Mouse (Mus musculus): ENCODE data around the gene Rffl. TPM values are rescaled to one million over a fixed set of nuclear protein-coding genes. Genes with fewer than 3 reads are reported as not detected.

The Rffl gene
- polyA plus RNA-seq, 2 experiments = 12.9 to 19.0 TPM

DNA sequence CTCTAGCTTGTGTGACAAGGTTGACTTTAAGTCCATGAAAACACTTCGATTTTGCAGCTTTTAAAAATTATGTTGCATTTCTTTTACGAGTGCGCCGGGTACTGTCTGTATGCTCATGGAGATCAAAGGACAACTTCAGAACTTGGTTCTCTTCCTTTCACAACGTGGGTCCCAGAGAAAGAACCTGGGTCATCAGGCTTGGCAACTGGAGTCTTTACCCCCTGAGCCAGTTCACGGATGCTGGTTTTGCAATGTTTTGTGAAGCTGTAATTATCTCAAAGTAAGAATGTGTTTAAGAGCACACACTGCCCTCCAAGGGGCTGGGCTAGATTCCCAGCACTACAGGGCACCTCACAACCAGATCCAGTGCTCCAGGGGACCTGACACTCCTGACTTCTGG lies 16.9 kb downstream of the Rffl start:
- Histone ChIP-seq H3K4me2 (ENCODE audit: low read depth) (no peak overlapping the region), H3K9ac (replicated peaks) (no peak overlapping the region), H3K4me1 (replicated peaks; ENCODE audit: control insufficient read depth in 2 of 2, insufficient read depth in 2 of 2, low read length in 1 of 2) (peaks cover 62 to 68% of the 10 kb centered on the region in 2 experiments), H3K4me3 (ENCODE audit: insufficient read depth in 1 of 2, low read depth in 2 of 2, low read length in 2 of 2) (no peak overlapping the region), H3K27me3 (ENCODE audit: control insufficient read depth, insufficient read depth, low read length) (no peaks in the 10 kb centered on the region), H3K9me3 (ENCODE audit: control insufficient read depth, low read length) (no peaks in the 10 kb centered on the region), H3K27ac (peak overlapping the region; percentile 45), H3K36me3 (replicated peaks; ENCODE audit: control insufficient read depth, insufficient read depth, low read depth) (peaks cover 5% of the 10 kb centered on the region; the same call in 1 of the 2 replicates)
- DNase-seq (ENCODE audit: low read depth in 3 of 3, low spot score in 3 of 3) (no peak), ATAC-seq (ENCODE audit: insufficient read depth) (no peak)
- WGBS (ENCODE audit: insufficient replicate concordance) = 74% methylated on average over 6 of the region's 6 CpGs
- TF ChIP-seq EP300 (IDR thresholded peaks at IDR 0.05; ENCODE audit: low read depth) (no peak), CTCF (IDR thresholded peaks at IDR 0.05; ENCODE audit: low read depth) (no peak)

DNA sequence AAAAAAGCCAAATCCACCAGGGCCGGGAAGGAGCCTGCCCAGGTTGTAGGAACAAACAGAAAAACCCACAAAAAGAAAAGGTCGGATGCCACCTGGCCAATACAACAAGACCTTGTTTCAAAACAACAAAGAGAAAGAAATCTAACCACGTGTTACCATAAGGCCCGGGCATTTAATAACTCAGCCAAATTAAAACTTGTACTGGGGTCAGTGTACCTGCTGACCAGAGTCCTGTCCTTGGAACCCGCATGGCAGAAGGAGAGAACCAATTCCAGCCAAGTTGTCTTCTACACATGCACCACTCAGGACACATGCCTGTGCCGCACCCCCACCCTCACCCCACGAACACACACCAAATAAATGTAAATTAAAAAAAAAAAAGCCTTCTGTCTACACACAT lies 18.1 kb downstream of the Rffl start:
- ATAC-seq (ENCODE audit: insufficient read depth) = no peak
- H3K9ac ChIP-seq (replicated peaks) = no peak overlapping the region
- peak overlapping the region; percentile 34; the same call in 1 of the 2 replicates for H3K27ac ChIP-seq
- H3K4me3 ChIP-seq (ENCODE audit: insufficient read depth in 1 of 2, low read depth in 2 of 2, low read length in 2 of 2) = no peak overlapping the region
- no peak for DNase-seq (ENCODE audit: low read depth in 3 of 3, low spot score in 3 of 3)
- no peak overlapping the region for H3K4me2 ChIP-seq (ENCODE audit: low read depth)
- H3K9me3 ChIP-seq (ENCODE audit: control insufficient read depth, low read length) = no peaks in the 10 kb centered on the region
- peaks cover 72 to 77% of the 10 kb centered on the region in 2 experiments for H3K4me1 ChIP-seq (replicated peaks; ENCODE audit: control insufficient read depth in 2 of 2, insufficient read depth in 2 of 2, low read length in 1 of 2)
- TF ChIP-seq CTCF (IDR thresholded peaks at IDR 0.05; ENCODE audit: low read depth) = no peak
- no peak for TF ChIP-seq EP300 (IDR thresholded peaks at IDR 0.05; ENCODE audit: low read depth)
- H3K27me3 ChIP-seq (ENCODE audit: control insufficient read depth, insufficient read depth, low read length) = no peaks in the 10 kb centered on the region
- WGBS (ENCODE audit: insufficient replicate concordance) = 79% methylated on average over 7 of the region's 7 CpGs
- H3K36me3 ChIP-seq (replicated peaks; ENCODE audit: control insufficient read depth, insufficient read depth, low read depth) = peaks cover 5% of the 10 kb centered on the region; the same call in 1 of the 2 replicates

GRCm38 (mm10) chr11:82852540-82852939 lies 18.5 kb downstream of the Rffl start:
- no peak overlapping the region; the same call in 1 of the 2 replicates for H3K9ac ChIP-seq (replicated peaks)
- DNase-seq (ENCODE audit: low read depth in 3 of 3, low spot score in 3 of 3) = no peak
- H3K27ac ChIP-seq = peak overlapping the region; percentile 42; the same call in 1 of the 2 replicates
- H3K4me3 ChIP-seq (ENCODE audit: insufficient read depth in 1 of 2, low read depth in 2 of 2, low read length in 2 of 2) = no peak overlapping the region
- H3K27me3 ChIP-seq (ENCODE audit: control insufficient read depth, insufficient read depth, low read length) = no peaks in the 10 kb centered on the region
- no peak for ATAC-seq (ENCODE audit: insufficient read depth)
- H3K4me1 ChIP-seq (replicated peaks; ENCODE audit: control insufficient read depth in 2 of 2, insufficient read depth in 2 of 2, low read length in 1 of 2) = peaks cover 75 to 79% of the 10 kb centered on the region in 2 experiments
- peak overlapping the region; percentile 40; the same call in 1 of the 2 replicates for H3K4me2 ChIP-seq (ENCODE audit: low read depth)
- TF ChIP-seq CTCF (IDR thresholded peaks at IDR 0.05; ENCODE audit: low read depth) = no peak
- no peak for TF ChIP-seq EP300 (IDR thresholded peaks at IDR 0.05; ENCODE audit: low read depth)
- WGBS (ENCODE audit: insufficient replicate concordance) = 78% methylated on average over 10 of the region's 10 CpGs
- peaks cover 5% of the 10 kb centered on the region; the same call in 1 of the 2 replicates for H3K36me3 ChIP-seq (replicated peaks; ENCODE audit: control insufficient read depth, insufficient read depth, low read depth)
- H3K9me3 ChIP-seq (ENCODE audit: control insufficient read depth, low read length) = no peaks in the 10 kb centered on the region

DNA sequence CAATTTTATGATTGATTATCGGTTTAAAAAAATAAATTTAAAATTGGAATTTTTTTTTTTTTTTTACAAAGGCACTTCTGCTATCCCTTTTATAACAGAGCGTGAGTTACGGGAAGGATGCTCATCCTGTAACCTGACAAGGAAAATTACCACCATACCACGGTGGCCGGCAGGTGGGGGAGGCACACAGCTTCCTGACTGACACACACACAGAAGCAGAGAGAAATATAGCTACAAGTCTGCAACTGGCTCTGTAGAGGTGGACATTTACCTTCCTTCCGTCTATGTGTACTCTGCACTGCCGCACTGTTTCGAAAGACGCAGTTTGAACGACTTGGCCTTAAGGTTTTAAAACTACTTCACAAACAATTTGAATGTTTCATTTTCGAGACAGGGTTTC lies 18.9 kb downstream of the Rffl start:
- H3K36me3 ChIP-seq (replicated peaks; ENCODE audit: control insufficient read depth, insufficient read depth, low read depth) = peaks cover 5% of the 10 kb centered on the region; the same call in 1 of the 2 replicates
- H3K27ac ChIP-seq = peak overlapping the region; percentile 42
- no peaks in the 10 kb centered on the region for H3K9me3 ChIP-seq (ENCODE audit: control insufficient read depth, low read length)
- peaks cover 79 to 82% of the 10 kb centered on the region in 2 experiments for H3K4me1 ChIP-seq (replicated peaks; ENCODE audit: control insufficient read depth in 2 of 2, insufficient read depth in 2 of 2, low read length in 1 of 2)
- no peak overlapping the region for H3K4me3 ChIP-seq (ENCODE audit: insufficient read depth in 1 of 2, low read depth in 2 of 2, low read length in 2 of 2)
- WGBS (ENCODE audit: insufficient replicate concordance) = 74% methylated on average over 11 of the region's 11 CpGs
- no peaks in the 10 kb centered on the region for H3K27me3 ChIP-seq (ENCODE audit: control insufficient read depth, insufficient read depth, low read length)
- peak overlapping the region; percentile 40 for H3K4me2 ChIP-seq (ENCODE audit: low read depth)
- no peak for ATAC-seq (ENCODE audit: insufficient read depth)
- TF ChIP-seq CTCF (IDR thresholded peaks at IDR 0.05; ENCODE audit: low read depth) (no peak), EP300 (IDR thresholded peaks at IDR 0.05; ENCODE audit: low read depth) (no peak)
- no peak for DNase-seq (ENCODE audit: low read depth in 3 of 3, low spot score in 3 of 3)
- H3K9ac ChIP-seq (replicated peaks) = peak overlapping the region; percentile 23; the same call in 1 of the 2 replicates

GRCm38 (mm10) chr11:82850259-82850658 lies 20.8 kb downstream of the Rffl start:
- Histone ChIP-seq H3K27me3 (ENCODE audit: control insufficient read depth, insufficient read depth, low read length) (no peaks in the 10 kb centered on the region), H3K27ac (peak overlapping the region; percentile 65), H3K4me1 (replicated peaks; ENCODE audit: control insufficient read depth in 2 of 2, insufficient read depth in 2 of 2, low read length in 1 of 2) (peaks cover 77 to 81% of the 10 kb centered on the region in 2 experiments), H3K4me3 (ENCODE audit: insufficient read depth in 1 of 2, low read depth in 2 of 2, low read length in 2 of 2) (no peak overlapping the region), H3K36me3 (replicated peaks; ENCODE audit: control insufficient read depth, insufficient read depth, low read depth) (peaks cover 5% of the 10 kb centered on the region; the same call in 1 of the 2 replicates), H3K4me2 (ENCODE audit: low read depth) (no peak overlapping the region), H3K9me3 (ENCODE audit: control insufficient read depth, low read length) (no peaks in the 10 kb centered on the region), H3K9ac (replicated peaks) (no peak overlapping the region)
- WGBS (ENCODE audit: insufficient replicate concordance) = 78% methylated on average over 5 of the region's 5 CpGs
- DNase-seq (ENCODE audit: low read depth in 3 of 3, low spot score in 3 of 3) (no peak), ATAC-seq (ENCODE audit: insufficient read depth) (no peak)
- TF ChIP-seq CTCF (IDR thresholded peaks at IDR 0.05; ENCODE audit: low read depth) = no peak
- no peak for TF ChIP-seq EP300 (IDR thresholded peaks at IDR 0.05; ENCODE audit: low read depth)
